Mouse (Mus musculus) G1E (cell line): ENCODE measurements at regions not wholly inside any gene's neighbourhood (a gene's known extent, or its start where the extent isn't known, plus 50 kb on each side); places are given as distances from the start of the nearest gene placed in this dataset.

Experiments used
- CTCF ChIP-seq: IDR thresholded peaks from 2 replicates; pipeline ENCODE4 v1.5.1; 2012; ENCODE audit warnings: low read depth, low read length, inconsistent platforms, mixed read lengths
- GATA1 ChIP-seq: IDR thresholded peaks from 2 replicates; pipeline ENCODE4 v1.6.1; 2012; ENCODE audit warnings: borderline replicate concordance, low read length, inconsistent platforms, mixed read lengths
- TAL1 ChIP-seq: conservative IDR thresholded peaks from 2 replicates; pipeline ENCODE4 v1.6.1; 2012; ENCODE audit warnings: low read depth, low read length, inconsistent platforms, mixed read lengths

GRCm38 (mm10) chr1:126930611-126931010 lies 100.0 kb upstream of the Nckap5 start:
- TF ChIP-seq CTCF (no peak), GATA1 (no peak), TAL1 (no peak)
